Mouse (Mus musculus) T-helper 1 cell (primary cell): Measurements from ENCODE around the gene Txnip.
"Not testable (repeated sequence)": the region's sequence is repeated elsewhere in the genome, so short reads cannot be mapped to it uniquely, and the experiment has no call there.

Source experiments
- in situ Hi-C: fragments of 300-600 bp; cut with MboI, MseI; formaldehyde crosslinking; loops from one replicate; pipeline ENCODE4 v1.15.1; 2025; ENCODE audit warnings: high pct_unique_total_duplicates

Txnip gene

GRCm38 (mm10) chr3:96557694-96558093 lies at the start of gene Txnip:
Txnip (plus strand) TSS chr3:96557957.
- in situ Hi-C loops = no loop called here

DNA sequence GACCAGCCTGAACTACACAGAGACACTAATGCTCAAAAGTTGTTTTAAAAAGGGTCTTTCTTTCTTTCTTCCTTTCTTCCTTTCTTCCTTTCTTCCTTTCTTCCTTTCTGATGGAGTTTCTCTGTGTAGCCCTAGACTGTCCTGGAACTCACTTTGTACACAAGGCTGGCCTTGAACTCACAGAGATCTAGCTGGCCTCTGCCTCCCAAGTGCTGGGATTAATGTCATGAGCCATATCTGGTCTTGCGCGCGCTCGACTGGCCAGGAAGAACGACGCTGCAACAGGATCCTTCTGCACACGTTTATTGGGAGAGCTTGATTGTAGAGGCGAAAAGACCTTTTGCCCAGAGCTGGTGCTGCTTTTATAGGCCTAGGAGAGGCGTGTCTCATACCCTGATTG lies 49.8 kb upstream of the Txnip start:
- in situ Hi-C loops = not testable (repeated sequence)

DNA sequence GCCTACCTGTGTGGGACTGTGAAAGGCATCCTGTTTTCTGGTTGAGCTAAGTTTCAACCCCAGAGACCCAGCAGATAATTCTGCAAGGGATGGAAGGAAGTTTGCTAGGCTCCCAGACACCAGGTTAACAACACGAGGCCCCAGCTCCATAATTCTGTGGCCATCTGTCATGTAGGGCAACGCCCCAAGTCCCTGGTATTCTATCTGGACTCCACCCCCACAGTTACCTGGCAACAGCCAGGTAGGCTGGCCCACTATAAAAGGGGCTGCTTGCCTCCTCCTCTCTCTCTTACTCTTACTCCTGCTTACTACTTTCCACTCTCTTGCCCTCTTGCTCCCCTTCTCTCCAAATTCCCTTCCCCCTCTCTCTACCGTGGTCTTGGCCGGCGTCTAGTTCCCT lies 37.6 kb upstream of the Txnip start:
- in situ Hi-C loops = no loop called here

DNA sequence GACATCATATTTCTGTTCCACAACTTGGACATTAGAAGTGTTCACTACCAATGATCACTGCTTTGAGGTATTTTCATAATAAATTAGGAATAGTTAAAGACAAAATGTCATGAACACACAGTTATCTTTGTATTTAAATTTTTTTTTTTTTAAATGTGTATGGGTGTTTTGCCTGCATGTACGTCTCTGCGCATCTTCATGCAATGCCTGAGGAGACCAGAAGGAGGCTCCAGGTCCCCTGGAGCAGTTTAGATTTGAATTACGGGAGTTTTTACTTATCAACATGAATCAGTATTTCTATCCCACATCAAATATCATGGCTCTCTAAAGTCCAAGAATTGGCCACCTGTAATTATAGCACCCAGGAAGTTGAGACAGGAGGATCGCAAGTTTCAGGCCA lies 35.6 kb upstream of the Txnip start:
- in situ Hi-C loops = no loop called here

GRCm38 (mm10) chr3:96524028-96524810 lies 33.5 kb upstream of the Txnip start:
- in situ Hi-C loops = no loop called here

- in situ Hi-C loops = no loop called here
Observed at GRCm38 (mm10) chr3:96524914-96525313, 32.8 kb upstream of the Txnip start, which contains the start of gene Hfe2. Hfe2 (plus strand) TSS chr3:96525172.

DNA sequence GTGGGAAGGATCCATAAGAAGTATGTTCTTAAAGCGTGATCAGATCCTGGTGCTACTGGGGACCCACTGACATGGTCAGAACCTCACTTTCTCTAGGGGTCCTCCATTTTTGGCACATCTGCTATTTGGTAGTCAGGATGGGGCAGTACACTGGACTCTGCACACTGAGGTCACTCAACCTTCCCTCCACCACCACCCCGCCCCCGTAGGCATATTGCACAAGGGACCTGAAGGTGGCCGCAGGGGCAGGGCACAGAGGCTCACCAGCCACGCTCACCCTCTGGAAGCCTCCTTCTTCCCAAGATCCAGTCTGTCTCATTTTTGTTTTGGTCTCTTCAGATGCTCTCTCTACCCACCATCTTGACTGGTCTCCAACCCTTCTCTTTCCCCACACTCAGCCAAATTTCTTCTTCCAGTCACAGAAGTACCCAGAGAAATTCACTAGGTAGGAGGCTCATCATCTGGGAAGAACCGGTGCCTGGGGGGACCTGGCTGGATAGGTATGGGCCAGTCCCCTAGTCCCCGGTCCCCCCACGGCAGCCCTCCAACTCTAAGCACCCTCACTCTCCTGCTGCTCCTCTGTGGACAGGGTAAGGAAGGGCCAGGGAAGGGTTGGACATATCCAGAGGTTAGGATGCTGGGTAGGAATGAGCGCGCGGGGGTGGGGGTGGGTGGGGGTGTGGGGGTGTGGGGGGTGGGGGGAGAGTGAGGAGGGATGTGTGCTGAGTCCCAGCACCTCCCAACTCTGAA lies 31.6 kb upstream of the Txnip start:
- in situ Hi-C loops = no loop called here

- in situ Hi-C loops = no loop called here
Observed at GRCm38 (mm10) chr3:96526864-96527542, 30.8 kb upstream of the Txnip start.

GRCm38 (mm10) chr3:96528506-96528905 lies 29.3 kb upstream of the Txnip start:
- in situ Hi-C loops = no loop called here

DNA sequence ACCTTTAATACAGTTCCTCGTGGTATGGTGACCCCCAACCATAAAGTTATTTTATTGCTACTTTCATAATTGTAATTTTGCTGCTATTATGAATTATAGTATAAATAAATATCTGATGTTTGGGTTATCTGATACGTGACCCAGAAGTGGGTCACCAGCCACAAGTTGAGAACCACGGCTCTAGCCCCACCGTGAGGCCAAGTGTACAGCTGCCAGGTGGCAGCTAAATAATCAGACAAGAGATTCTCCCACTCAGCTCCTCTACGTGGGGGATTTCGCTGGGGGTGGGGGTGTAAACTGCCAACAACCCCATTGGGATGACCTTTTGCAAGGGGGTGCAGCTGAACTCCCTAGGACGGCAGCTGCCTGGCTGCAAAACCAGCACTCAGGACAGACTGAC lies 25.7 kb upstream of the Txnip start:
- in situ Hi-C loops = loop anchor here (5.0 to 10.0 kb wide), 2 partner anchors 125 to 953 kb away; no protein-coding TSS in a partner anchor

GRCm38 (mm10) chr3:96534300-96534699 lies 23.5 kb upstream of the Txnip start:
- in situ Hi-C loops = loop anchor here (5.0 to 10.0 kb wide), 2 partner anchors 123 to 951 kb away; no protein-coding TSS in a partner anchor

- in situ Hi-C loops = loop anchor here (10.0 kb wide), 1 partner anchor 945 kb away; no protein-coding TSS in a partner anchor
Observed at GRCm38 (mm10) chr3:96539316-96539715, 18.4 kb upstream of the Txnip start.

DNA sequence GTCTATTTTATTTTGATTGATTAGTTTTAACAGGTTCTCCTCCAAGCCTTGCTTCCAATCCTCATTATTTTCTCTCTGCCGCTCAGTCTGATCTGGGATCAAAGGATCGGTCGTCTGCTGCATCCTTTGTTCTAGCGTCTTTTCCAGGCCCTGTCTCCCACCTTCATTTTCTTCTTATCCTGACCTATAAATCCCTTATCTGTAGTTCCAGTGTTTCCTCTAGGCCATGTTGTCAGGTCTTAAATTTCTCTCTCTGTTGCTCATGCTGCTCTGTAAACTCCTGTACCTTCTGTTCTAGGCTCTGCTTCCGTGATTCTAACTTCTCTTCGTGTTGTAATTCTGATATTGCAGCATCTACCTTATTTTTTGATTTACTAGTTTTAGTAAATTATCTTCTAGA lies 17.0 kb upstream of the Txnip start:
- in situ Hi-C loops = loop anchor here (5.0 kb wide), 1 partner anchor 42 kb away; no protein-coding TSS in a partner anchor

- in situ Hi-C loops = loop anchor here (5.0 kb wide), 1 partner anchor 41 kb away; no protein-coding TSS in a partner anchor
Observed at GRCm38 (mm10) chr3:96541328-96542078, 16.3 kb upstream of the Txnip start.

DNA sequence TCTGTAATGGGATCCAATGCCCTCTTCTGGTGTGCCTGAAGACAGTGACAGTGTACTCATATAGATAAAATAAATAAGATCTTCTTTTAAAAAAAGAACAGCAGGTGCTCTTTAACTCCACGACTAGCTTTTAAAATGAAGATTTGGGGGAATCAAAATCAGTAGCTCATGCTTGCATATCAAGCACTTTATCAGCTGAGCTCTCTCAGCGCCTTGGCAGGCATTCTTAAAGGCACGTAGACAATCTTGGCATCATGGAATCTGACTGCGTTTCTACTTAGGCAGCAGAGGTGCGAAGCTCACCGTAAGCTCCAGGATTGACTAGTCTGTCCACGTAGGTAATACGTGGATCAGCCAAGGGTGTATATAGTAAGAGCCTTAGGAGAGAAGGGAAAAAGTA lies 15.2 kb upstream of the Txnip start:
- in situ Hi-C loops = loop anchor here (5.0 kb wide), 1 partner anchor 40 kb away; no protein-coding TSS in a partner anchor

GRCm38 (mm10) chr3:96543345-96543744 lies 14.4 kb upstream of the Txnip start:
- in situ Hi-C loops = loop anchor here (5.0 kb wide), 1 partner anchor 39 kb away; no protein-coding TSS in a partner anchor

DNA sequence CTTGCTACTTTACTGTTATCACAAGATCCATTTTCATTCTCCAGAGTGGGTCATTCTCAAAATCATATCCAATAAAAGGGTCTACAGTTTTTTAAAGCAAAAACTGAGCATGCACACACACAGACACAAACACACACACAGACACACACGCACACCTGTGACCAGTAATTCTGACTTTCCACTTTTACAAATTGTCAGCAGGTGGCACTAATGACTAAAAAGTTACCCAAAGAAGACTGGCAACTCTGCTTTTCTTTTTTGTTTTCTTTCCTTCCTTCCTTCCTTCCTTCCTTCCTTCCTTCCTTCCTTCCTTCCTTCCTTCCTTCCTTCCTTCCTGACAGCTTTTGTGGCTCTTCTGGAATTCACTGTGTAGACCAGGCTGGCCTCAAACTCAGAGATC lies 12.2 kb upstream of the Txnip start:
- in situ Hi-C loops = no loop called here

- in situ Hi-C loops = no loop called here
Observed at GRCm38 (mm10) chr3:96546880-96547279, 10.9 kb upstream of the Txnip start.

- in situ Hi-C loops = no loop called here
Observed at GRCm38 (mm10) chr3:96547389-96547960, 10.3 kb upstream of the Txnip start.

DNA sequence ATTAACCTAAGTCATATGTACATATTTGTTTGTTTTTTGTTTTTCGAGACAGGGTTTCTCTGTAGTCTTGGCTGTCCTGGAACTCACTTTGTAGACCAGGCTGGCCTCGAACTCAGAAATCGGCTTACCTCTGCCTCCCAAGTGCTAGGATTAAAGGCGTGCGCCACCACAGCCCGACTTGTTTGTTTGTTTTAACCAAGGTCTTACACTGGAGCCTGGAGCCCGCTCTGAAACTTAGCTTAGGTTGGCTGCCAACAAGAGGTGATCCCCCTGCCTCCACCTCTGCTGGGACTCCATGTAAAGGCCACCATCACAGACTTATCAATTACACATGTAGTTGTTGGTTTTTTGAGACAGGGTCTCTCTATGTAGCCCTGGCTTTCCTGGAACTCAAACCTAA lies 8.9 kb upstream of the Txnip start:
- in situ Hi-C loops = no loop called here

DNA sequence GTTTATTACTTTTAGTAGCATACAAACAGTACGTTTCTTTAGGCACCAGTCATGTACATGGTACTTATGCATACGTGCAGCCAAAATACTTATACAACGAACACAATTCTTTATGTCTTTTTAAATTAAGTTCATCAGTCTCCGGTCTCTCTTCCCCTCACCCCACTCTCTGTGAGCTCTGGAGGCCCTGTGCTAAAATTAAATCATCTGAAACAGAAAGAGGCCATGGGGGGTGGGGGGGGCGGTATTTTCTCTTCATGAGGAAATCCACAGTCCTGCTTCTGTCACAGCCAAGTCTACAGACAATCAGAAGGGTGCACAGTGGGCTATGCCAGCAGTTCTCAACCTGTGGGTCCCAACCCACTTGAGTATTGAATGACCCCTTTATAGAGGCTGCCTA lies 8.4 kb upstream of the Txnip start:
- in situ Hi-C loops = no loop called here
